Mouse (Mus musculus) kidney, embryonic 14.5 days (tissue): ENCODE results near the gene Mrpl52. TPM values are rescaled to one million over a fixed set of nuclear protein-coding genes. Genes with fewer than 3 reads are reported as not detected.
A peak's percentile ranks its signal among the peaks of the same experiment; 100 is the strongest.

ENCODE experiments used
- ATAC-seq: fragments of 200-750 bp; cut with Nextera tagmentation; 2 replicates; pipeline ENCODE4 v1.8.0; 2017; ENCODE audit warnings: moderate number of reproducible peaks, mild to moderate bottlenecking, moderate TSS enrichment, moderate library complexity; ENCODE audit not compliant: low FRiP score, low TSS enrichment
- H3K27ac ChIP-seq: fragments of 300-500 bp; sonication (generic); 2 replicates; pipeline ENCODE4 v1.5.1; 2014; ENCODE audit warnings: low read depth, mild to moderate bottlenecking, low read length, moderate library complexity, mixed read lengths
- H3K27me3 ChIP-seq: fragments of 300-500 bp; sonication (generic); 2 replicates; pipeline ENCODE4 v1.6.1; 2014; ENCODE audit warnings: mild to moderate bottlenecking, low read length; ENCODE audit not compliant: control insufficient read depth, insufficient read depth
- H3K36me3 ChIP-seq: fragments of 300-500 bp; sonication (generic); 2 replicates; pipeline ENCODE4 v1.6.1; 2014; ENCODE audit warnings: low read length, mixed read lengths; ENCODE audit not compliant: control insufficient read depth, insufficient read depth
- H3K4me1 ChIP-seq: fragments of 300-500 bp; sonication (generic); 2 replicates; pipeline ENCODE4 v1.6.1; 2014; ENCODE audit warnings: low read length, mixed read lengths; ENCODE audit not compliant: control insufficient read depth, insufficient read depth
- H3K4me2 ChIP-seq: fragments of 300-500 bp; sonication (generic); replicated peaks from 2 replicates; pipeline ENCODE4 v1.6.1; 2014; ENCODE audit warnings: low read depth, mild to moderate bottlenecking, low read length
- H3K4me3 ChIP-seq: fragments of 300-500 bp; sonication (generic); 2 replicates; pipeline ENCODE4 v1.5.1; 2014; ENCODE audit warnings: mild to moderate bottlenecking, low read length
- H3K9ac ChIP-seq: fragments of 300-500 bp; sonication (generic); 2 replicates; pipeline ENCODE4 v1.6.1; 2014; ENCODE audit warnings: low read depth, mild to moderate bottlenecking, low read length, moderate library complexity
- H3K9me3 ChIP-seq: fragments of 300-500 bp; sonication (generic); 2 replicates; pipeline ENCODE4 v1.6.1; 2016; ENCODE audit warnings: low read length; ENCODE audit not compliant: control insufficient read depth
- WGBS: fragments of 180-500 bp; shearing (Covaris S2); extraction: QIAGEN DNeasy Blood & Tissue Kit; methylation state at CpG from one replicate; pipeline ENCODE4 v1.1.7; 2014; 5-methylcytosine and 5-hydroxymethylcytosine counted together
- polyA plus RNA-seq: library from polyadenylated mRNA; unstranded; fragments of >200 nt; fragmentation: Nextera tagmentation; extraction: Ambion mirVana; gene quantifications from 2 replicates; pipeline ENCODE4 v1.2.1, GENCODE M21; 2014

The Mrpl52 gene
- polyA plus RNA-seq, 1 experiment from 2014 or later: 269 TPM

DNA sequence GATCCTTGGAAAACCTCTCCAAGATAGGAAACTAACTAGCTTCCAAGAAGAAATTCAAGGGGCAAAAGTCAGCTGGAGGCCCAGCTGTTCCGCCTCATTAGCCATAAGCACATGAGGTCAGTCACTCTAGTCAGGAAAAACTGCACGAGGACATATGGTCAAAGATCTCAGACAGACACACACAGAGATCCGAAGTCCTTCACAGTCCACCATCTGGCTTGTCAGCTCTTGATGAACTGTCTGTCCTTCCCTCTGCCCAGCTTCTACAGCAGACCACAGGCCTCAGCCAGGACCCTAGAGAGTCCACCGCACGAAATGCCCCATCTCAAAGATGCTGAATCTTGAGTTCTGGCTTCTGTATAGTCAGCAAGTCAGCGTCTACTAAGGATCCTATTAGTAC is 39.2 kb upstream of the Mrpl52 start:
- Histone ChIP-seq H3K4me3 (no peak overlapping the region), H3K4me1 (peaks cover 26% of the 10 kb centered on the region), H3K9ac (no peak overlapping the region), H3K27me3 (no peaks in the 10 kb centered on the region), H3K27ac (no peak overlapping the region), H3K36me3 (no peaks in the 10 kb centered on the region), H3K4me2 (no peak overlapping the region), H3K9me3 (no peaks in the 10 kb centered on the region)
- ATAC-seq: 0 out of 2 replicates have a peak, but pooled peaks have one; percentile 7
- WGBS: 20% methylated on average over 6 of the region's 6 CpGs

DNA sequence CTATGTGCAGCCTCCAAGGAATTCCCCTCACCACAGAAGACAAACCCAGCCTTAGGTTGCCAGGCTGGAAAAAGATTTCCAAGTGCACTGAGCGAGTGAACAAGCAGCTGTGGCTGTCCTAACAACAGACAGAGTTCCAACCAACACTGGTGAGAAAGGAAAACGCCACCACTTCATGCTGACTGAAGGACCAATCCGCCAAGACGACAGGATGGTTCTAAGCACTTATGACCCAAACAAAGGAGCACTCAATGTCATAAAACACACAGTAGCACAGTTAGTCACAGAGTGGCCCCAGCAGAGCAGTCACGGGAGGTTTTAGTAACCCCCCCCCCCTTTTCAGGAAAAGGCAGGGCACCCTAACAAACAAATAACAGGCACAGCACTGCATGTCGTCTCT is 35.9 kb upstream of the Mrpl52 start:
- Histone ChIP-seq H3K27ac (no peak overlapping the region), H3K9ac (no peak overlapping the region), H3K4me1 (peaks cover 20% of the 10 kb centered on the region), H3K36me3 (no peaks in the 10 kb centered on the region), H3K9me3 (no peaks in the 10 kb centered on the region), H3K27me3 (no peaks in the 10 kb centered on the region), H3K4me3 (no peak overlapping the region), H3K4me2 (no peak overlapping the region)
- 44% methylated on average over 6 of the region's 6 CpGs for WGBS
- ATAC-seq: no peak

DNA sequence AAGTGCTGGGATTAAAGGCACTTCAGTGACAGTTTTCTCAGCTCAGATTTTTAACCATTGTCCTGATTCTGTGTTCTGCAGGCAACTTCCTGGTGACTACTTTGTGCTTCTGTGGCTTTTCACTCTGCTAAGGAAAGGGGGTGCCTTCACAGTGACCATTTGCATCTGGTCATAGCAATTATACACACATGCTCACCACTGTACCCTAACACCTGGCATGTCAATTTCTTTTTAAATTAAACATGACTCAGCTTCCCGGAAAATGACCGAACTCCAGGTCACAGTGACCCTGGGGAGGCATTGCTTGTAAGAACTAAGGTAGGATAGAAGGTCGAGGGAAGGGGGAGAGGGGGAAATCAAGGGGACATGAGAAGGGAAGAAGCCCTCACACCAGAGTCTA is 32.9 kb upstream of the Mrpl52 start:
- H3K4me1 ChIP-seq: 0 out of 2 replicates have a peak, but pooled peaks cover 4% of the 10 kb centered on the region
- no peak overlapping the region for H3K27ac ChIP-seq
- 71% methylated on average over 3 of the region's 3 CpGs for WGBS
- H3K36me3 ChIP-seq: no peaks in the 10 kb centered on the region
- no peaks in the 10 kb centered on the region for H3K27me3 ChIP-seq
- ATAC-seq: no peak
- H3K9ac ChIP-seq: no peak overlapping the region
- H3K4me3 ChIP-seq: no peak overlapping the region
- no peak overlapping the region for H3K4me2 ChIP-seq
- no peaks in the 10 kb centered on the region for H3K9me3 ChIP-seq

DNA sequence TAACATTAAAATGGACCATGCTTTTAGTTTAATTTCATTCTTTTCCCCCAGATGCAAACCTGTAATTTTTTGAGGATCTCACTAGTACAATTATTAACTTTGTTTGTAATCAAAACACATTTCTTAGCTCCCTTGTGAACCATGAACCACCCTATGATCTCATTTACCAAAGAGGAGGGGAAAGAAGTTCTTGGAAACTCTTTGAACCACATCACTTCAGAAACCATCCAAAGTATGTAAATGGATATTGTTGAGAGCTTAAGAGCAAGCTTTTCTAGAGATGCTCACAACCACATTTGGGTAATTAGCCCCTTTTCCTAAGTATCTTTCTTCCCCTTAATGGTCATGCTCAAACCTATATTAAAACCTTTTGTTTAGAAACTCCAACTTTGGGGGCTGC is 32.4 kb upstream of the Mrpl52 start:
- no peaks in the 10 kb centered on the region for H3K27me3 ChIP-seq
- H3K4me3 ChIP-seq: no peak overlapping the region
- no peaks in the 10 kb centered on the region for H3K36me3 ChIP-seq
- no peak overlapping the region for H3K27ac ChIP-seq
- no peak for ATAC-seq
- H3K4me2 ChIP-seq: no peak overlapping the region
- H3K9me3 ChIP-seq: no peaks in the 10 kb centered on the region
- no peak overlapping the region for H3K9ac ChIP-seq
- 0 out of 2 replicates have a peak, but pooled peaks cover 4% of the 10 kb centered on the region for H3K4me1 ChIP-seq

DNA sequence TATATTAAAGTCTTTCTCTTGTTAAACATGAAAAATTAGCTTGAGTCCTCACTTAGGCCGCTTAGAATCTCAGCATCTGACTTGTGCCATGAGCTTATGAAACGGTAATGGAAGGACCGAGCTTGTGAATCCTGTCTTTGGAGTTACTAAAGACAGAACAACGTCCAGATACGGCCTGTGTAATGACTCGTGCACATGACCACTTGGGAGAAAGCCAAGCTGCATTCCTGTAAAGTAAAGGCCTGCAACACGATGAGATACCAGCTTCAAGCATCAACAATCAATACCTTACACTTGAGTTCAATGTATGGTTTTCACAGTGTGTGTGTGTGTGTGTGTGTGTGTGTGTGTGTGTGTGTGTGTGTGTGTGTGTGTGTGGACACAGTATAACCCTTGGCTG is 30.0 kb upstream of the Mrpl52 start:
- no peaks in the 10 kb centered on the region for H3K27me3 ChIP-seq
- 0 out of 2 replicates have a peak, but pooled peaks cover 4% of the 10 kb centered on the region for H3K4me1 ChIP-seq
- ATAC-seq: no peak
- no peak overlapping the region for H3K9ac ChIP-seq
- no peaks in the 10 kb centered on the region for H3K36me3 ChIP-seq
- no peaks in the 10 kb centered on the region for H3K9me3 ChIP-seq
- H3K4me3 ChIP-seq: no peak overlapping the region
- H3K4me2 ChIP-seq: no peak overlapping the region
- WGBS: 82% methylated on average over 7 of the region's 7 CpGs
- no peak overlapping the region for H3K27ac ChIP-seq

DNA sequence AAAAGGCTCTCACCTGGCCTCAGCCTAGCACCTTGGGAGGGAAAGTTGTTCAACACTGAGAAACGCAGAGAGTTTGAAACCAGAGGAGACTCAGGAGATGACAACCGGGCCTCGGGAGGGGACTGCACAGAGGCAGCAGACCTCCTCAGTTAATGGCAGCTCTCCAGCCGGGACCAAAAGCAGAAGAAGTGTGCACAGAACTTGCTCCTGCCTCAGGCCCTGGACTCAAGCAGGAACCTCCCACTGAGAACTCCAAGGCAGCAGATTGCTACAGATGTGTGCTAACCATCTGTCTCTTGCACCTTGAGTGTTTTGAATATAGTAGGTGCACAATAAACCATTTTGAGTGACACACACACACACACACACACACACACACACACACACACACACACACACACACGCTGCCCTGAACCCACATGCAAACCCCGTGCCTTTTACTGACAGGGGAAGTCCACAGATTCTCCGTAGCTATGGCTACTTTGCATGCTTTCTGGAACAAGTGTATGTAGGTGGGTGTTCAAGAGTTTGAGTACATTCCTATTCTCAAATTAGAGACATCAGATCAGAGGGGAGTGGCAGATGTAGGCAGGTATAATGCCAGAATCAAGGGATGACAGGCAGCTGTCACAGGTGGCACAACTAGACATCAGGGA is 28.7 kb upstream of the Mrpl52 start:
- 0 out of 2 replicates have a peak, but pooled peaks have one; percentile 1 for ATAC-seq
- 50% methylated on average over 7 of the region's 7 CpGs for WGBS

DNA sequence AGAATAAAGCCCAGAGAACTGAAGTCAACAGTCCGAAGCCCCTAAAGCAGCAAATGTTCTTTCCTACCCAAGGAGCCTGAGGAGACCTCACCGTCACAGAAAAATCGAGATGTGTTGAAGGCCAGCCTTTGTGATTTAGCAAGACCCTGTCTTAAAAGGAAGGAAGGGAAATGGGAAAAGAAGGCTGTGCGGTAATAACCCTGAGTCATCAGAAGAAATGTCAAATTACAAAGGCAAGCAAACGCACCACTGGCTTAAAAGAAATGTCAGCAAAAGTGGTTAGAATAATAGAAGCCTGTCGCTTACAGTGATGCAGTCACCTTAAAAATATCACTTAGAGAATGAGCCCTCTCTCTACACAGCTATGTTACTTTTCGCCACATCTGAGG is 28.2 kb upstream of the Mrpl52 start:
- Histone ChIP-seq H3K4me1 (0 out of 2 replicates have a peak, but pooled peaks cover 4% of the 10 kb centered on the region), H3K27me3 (no peaks in the 10 kb centered on the region), H3K9ac (no peak overlapping the region), H3K27ac (peak overlapping the region; percentile 3; the same call in 1 of the 2 replicates), H3K9me3 (no peaks in the 10 kb centered on the region), H3K4me3 (no peak overlapping the region), H3K36me3 (no peaks in the 10 kb centered on the region), H3K4me2 (no peak overlapping the region)
- ATAC-seq: no peak
- 20% methylated on average over 7 of the region's 7 CpGs for WGBS

More for the DNA sequence above, 28.7 kb upstream of the Mrpl52 start:
- Histone ChIP-seq H3K9me3 (no peaks in the 10 kb centered on the region), H3K36me3 (no peaks in the 10 kb centered on the region), H3K4me2 (no peak overlapping the region), H3K4me3 (no peak overlapping the region), H3K4me1 (0 out of 2 replicates have a peak, but pooled peaks cover 4% of the 10 kb centered on the region), H3K9ac (no peak overlapping the region), H3K27me3 (no peaks in the 10 kb centered on the region), H3K27ac (peak overlapping the region; percentile 3; the same call in 1 of the 2 replicates)

DNA sequence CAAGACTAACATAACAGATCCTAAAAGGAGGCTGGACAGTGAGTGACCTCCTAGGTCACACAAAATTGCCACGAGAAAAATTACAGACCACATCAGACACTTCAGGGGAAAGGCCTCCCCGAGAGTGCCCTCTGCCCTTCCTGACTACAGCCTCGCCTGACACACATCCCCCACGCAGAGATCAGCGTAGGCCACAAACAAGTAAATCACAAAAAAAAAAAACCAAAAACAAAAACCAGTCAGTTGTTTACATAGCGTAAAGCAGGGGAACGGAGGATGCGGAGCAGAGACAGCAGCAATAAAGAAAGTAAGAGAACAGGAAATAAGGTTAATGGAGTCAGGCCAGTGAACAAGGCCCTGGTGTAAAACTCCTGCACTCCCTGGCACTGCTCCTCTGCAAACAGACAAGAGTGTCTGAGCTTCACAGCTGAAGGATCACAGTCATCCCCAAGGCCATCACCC is 27.8 kb upstream of the Mrpl52 start:
- peak; percentile 89 for ATAC-seq
- 13% methylated on average over 8 of the region's 8 CpGs for WGBS
- H3K4me2 ChIP-seq: no peak overlapping the region
- no peak overlapping the region for H3K4me3 ChIP-seq
- 0 out of 2 replicates have a peak, but pooled peaks cover 4% of the 10 kb centered on the region for H3K4me1 ChIP-seq
- H3K9me3 ChIP-seq: no peaks in the 10 kb centered on the region
- H3K9ac ChIP-seq: no peak overlapping the region
- no peaks in the 10 kb centered on the region for H3K36me3 ChIP-seq
- H3K27ac ChIP-seq: peak overlapping the region; percentile 63; the same call in 1 of the 2 replicates
- no peaks in the 10 kb centered on the region for H3K27me3 ChIP-seq

DNA sequence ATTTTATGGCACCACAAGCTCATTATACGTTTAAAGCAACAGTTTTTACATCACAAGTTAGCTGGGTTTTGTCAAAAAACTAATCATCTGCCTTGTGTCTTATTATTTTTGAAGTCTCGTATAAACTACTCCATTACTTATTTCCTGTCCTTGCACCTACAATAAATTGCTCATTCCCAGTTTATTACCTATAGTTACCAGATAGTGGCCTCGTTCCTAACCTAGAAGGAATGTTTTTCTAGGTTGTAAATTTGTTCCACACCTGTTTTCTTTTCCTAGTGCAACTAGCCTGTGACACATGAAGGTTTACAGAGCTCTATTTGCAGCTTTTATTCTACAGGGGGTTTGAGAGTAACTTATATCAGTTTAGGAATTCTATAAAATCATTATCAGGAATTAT is 25.0 kb upstream of the Mrpl52 start:
- Histone ChIP-seq H3K27me3 (no peaks in the 10 kb centered on the region), H3K36me3 (no peaks in the 10 kb centered on the region), H3K9ac (no peak overlapping the region), H3K4me3 (no peak overlapping the region), H3K27ac (no peak overlapping the region; the same call in 1 of the 2 replicates), H3K4me1 (0 out of 2 replicates have a peak, but pooled peaks cover 7% of the 10 kb centered on the region), H3K4me2 (no peak overlapping the region), H3K9me3 (no peaks in the 10 kb centered on the region)
- ATAC-seq: no peak
- WGBS: 24% methylated on average over 3 of the region's 3 CpGs
